Mouse (Mus musculus) olfactory bulb, adult 2 months (tissue): ENCODE measurements around the gene Slc23a2. TPM values are rescaled to one million over a fixed set of nuclear protein-coding genes. Genes with fewer than 3 reads are reported as not detected.

ENCODE experiments used
- H3K27ac ChIP-seq: fragments of 200-500 bp; 2 replicates; pipeline ENCODE4 v1.5.1; 2012; ENCODE audit warnings: low read depth, low read length; ENCODE audit not compliant: insufficient read depth
- H3K4me1 ChIP-seq: fragments of 200-500 bp; 2 replicates; pipeline ENCODE4 v1.6.1; 2012; ENCODE audit warnings: low read length; ENCODE audit not compliant: control insufficient read depth, insufficient read depth
- H3K4me3 ChIP-seq: fragments of 200-500 bp; 2 replicates; pipeline ENCODE4 v1.5.1; 2012; ENCODE audit warnings: mild to moderate bottlenecking, low read depth, low read length, moderate library complexity; ENCODE audit not compliant: insufficient read depth
- CTCF ChIP-seq: fragments of 200-500 bp; IDR thresholded peaks from 2 replicates; pipeline ENCODE4 v1.5.1; 2012; ENCODE audit warnings: low read depth, mild to moderate bottlenecking, low read length, moderate library complexity; ENCODE audit not compliant: insufficient read depth
- POLR2A ChIP-seq: fragments of 200-500 bp; IDR thresholded peaks from 2 replicates; pipeline ENCODE4 v1.6.1; 2012; ENCODE audit warnings: mild to moderate bottlenecking, low read depth, low read length, moderate library complexity; ENCODE audit not compliant: insufficient read depth
- WGBS: fragments of 180-500 bp; shearing (Covaris S2); methylation state at CpG from one replicate; pipeline ENCODE4 v1.1.7; 2018; 5-methylcytosine and 5-hydroxymethylcytosine counted together
- polyA plus RNA-seq: library from polyadenylated mRNA; stranded (reverse); fragments of >200 nt; gene quantifications from 2 replicates; pipeline ENCODE4 v1.2.4, GENCODE M21; 2012; ENCODE audit warnings: low replicate concordance; ENCODE audit not compliant: missing spikeins, insufficient read depth, insufficient read length

Slc23a2 gene
- not detected in 2 replicates for polyA plus RNA-seq

DNA sequence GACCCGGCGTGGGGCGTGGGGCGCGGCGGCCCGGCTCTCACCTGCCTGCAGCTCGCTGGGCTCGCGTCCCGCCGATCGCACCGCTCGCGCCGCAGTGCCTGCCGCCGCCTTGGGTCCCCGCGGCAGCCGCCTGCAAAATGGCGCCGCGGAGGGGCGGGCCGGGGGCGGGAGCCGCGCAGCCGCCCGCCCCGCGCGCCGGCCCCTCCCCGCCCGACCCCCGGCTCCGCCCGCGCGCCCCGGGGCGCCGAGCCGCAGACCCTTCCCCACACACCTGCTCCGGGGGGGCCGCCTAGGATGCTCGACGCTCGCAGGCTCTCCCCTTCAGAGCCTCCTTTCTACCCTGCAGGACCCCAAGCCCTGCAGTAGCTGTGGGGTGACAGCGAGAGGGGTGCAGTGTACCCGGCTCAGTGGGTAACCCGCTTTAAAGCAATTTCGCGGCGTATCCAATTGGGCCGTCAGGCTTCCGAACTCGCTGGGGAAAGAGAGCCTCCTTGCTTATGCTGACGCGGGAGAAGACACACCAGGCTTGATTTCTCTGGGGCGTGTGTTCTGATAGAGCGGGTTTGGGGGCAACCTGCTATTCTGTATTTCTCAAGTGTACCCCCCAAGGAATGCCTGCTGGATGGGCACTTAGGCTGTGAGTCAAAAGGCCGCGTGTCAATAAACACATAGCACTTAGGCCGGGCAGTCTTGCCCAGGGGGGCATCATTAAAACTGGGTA is at the start of gene Slc23a2:
Slc23a2 (minus strand) TSS at position 138 of the 721 bp plus-strand sequence.
- peak within 1 kb of the TSS; percentile 62 for H3K4me3 ChIP-seq
- 8% methylated on average over 52 of the region's 68 CpGs for WGBS
- peaks cover 8% of the 10 kb centered on the region for H3K4me1 ChIP-seq
- peak within 1 kb of the TSS; percentile 95 for H3K27ac ChIP-seq
- no peak for TF ChIP-seq CTCF
- peak; percentile 70 for TF ChIP-seq POLR2A

DNA sequence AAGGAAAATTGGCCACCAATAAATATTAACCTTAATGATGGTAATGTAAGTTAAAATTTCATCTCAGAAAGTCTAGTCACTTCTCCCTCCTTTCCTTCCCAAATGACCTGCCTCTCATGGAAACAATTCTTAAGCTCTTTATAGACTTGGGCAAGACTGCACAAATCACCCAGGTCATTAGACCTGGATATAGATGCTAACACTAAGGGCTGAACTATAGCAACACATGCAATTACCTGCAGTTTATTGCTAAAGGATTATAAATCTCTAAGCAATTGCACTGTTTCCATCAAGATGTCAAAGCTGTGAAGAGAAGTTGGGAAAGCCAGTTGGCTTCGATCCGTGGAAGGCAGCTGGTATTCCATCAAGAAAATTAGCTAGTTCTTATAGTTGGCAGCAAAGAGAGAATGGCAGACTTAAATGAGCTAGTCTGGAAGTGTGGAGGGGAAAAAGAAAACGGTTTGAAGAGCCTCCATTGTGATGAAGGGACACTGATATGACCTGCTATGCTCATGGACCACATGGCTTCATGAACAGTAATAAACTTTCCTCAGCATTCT is 45.8 kb upstream of the Slc23a2 start:
- Histone ChIP-seq H3K4me1 (no peaks in the 10 kb centered on the region), H3K4me3 (no peak overlapping the region), H3K27ac (no peak overlapping the region)
- WGBS = 60% methylated on average over 3 of the region's 3 CpGs
- TF ChIP-seq POLR2A (no peak), CTCF (no peak)

DNA sequence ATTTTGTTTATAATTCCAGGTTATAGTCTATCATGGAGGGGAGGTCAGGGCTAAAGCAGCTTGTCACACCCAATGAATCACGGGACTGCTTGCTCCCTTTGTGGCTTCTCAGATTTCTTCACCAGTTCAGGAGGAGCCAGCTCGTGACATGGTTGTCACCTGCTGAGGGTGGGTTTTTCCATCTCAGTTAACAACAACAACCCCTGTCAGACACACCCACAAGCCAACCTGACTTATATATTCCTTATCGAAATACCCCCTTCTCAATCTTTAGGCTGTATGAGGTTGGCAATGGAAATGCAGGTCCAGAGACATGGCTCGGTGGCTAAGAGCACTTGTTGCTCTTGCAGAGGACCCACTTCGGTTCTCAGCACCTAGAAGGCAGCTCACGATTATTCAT is 39.0 kb upstream of the Slc23a2 start:
- Histone ChIP-seq H3K27ac (no peak overlapping the region), H3K4me3 (no peak overlapping the region), H3K4me1 (no peaks in the 10 kb centered on the region)
- WGBS = 84% methylated on average over 6 of the region's 6 CpGs
- no peak for TF ChIP-seq POLR2A

DNA sequence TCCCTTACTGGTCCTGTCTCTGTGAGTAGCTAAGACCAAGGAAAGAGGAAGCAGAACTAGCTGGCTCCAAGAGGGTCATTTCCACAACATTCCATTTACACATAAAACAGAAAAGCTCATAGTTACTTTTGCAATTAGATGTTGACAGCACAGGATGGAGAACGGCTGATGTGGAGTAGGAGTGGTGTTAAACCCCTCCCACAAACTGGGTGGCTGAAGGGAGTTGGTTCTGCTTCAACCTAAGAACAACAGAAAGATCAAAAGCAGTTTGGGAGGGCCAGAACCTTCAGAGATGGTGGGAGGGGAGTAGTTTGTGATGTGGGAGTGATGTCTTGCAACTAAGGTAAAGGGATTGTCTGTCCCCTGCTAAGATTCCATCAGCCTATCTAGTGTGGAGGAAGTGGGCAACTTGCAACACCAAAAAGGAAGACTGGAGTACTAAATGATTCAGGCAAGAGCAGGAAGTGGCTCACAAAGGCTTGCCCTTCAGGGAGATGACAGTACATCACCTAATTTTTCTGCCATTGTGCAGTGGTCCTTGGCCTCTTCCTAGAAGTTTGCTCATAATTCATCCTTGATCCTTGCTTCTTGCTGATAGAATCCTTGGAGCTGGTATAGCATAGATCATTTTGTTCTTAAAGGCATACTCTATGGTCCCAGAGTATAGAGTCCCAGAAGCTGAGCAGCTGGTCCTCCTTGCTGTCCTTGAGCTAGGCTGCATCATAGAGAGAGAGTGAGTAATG is 35.7 kb upstream of the Slc23a2 start:
- Histone ChIP-seq H3K4me3 (no peak overlapping the region), H3K4me1 (no peaks in the 10 kb centered on the region), H3K27ac (no peak overlapping the region)
- no peak for TF ChIP-seq POLR2A
- no peak for TF ChIP-seq CTCF
- WGBS = 80% methylated on average over 1 of the region's 1 CpGs

DNA sequence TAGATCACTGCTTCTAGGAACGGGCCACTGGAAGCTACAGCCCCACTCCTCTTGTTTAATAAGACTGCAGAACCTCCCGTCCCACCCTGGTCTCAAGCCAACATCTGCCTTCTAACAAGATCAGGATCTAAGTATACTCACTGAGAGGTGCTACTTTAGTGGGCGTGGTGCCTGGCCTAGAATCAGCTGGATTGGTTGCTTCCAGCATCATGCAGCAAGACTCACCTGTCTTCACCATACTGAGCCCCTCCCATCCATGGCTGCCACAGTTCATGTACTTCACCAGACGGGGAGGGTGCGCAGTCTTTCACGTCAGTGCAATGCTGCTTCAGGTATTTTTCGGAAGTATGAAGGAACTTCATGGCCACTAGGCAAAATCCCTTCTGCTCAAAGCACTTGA is 34.5 kb upstream of the Slc23a2 start:
- 91% methylated on average over 7 of the region's 7 CpGs for WGBS
- Histone ChIP-seq H3K27ac (no peak overlapping the region), H3K4me3 (no peak overlapping the region), H3K4me1 (no peaks in the 10 kb centered on the region)
- TF ChIP-seq POLR2A (no peak), CTCF (no peak)

DNA sequence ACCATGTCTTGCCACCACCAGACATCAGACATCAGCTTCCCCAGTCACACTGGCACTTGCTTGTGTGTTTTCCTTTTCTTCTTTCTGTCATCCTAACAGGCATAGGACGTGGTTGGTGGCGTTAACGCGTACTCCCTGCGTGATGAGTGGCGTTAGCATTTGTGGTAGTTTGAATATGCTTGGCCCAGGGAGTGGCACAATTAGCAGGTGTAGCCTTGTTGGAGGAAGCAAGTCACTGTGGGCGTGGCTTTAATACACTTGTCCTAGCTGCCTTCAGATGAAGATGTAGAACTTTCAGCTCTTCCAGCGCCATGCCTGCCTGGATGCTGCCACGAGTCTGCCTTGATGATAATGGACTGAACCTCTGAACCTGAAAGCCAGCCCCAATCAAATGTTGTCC is 32.5 kb upstream of the Slc23a2 start:
- H3K4me1 ChIP-seq = no peaks in the 10 kb centered on the region
- H3K4me3 ChIP-seq = no peak overlapping the region
- H3K27ac ChIP-seq = no peak overlapping the region
- no peak for TF ChIP-seq POLR2A
- TF ChIP-seq CTCF = no peak
- 94% methylated on average over 9 of the region's 9 CpGs for WGBS

DNA sequence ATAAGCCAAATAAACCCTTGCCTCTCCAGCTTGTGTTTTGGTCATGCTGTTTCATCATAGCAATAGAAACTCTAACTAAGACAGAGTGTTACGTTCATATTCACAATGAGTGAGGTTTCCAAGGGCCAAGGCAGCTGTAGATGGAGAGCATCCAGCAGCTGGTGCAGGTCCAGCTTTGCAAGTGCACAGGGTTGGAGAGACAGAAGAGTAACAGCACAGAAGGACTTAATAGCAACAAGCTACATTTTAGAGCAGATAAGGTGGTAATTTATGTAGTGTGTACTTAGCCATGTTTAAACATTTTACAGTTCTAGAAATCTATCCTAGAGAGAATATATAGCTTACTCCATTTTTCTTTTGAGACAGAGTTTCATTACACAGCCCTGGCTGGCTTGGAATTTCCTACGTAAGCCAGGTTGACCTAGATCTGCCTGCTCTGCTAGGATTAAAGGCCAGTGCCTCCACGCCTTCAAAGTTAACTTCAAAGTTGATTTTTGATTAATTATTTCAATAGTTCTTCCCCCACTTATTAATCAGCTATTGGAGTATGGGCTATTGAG is 31.5 kb upstream of the Slc23a2 start:
- H3K4me3 ChIP-seq = no peak overlapping the region
- no peak overlapping the region for H3K27ac ChIP-seq
- 54% methylated on average over 3 of the region's 3 CpGs for WGBS
- TF ChIP-seq CTCF (no peak), POLR2A (no peak)
- H3K4me1 ChIP-seq = no peaks in the 10 kb centered on the region

DNA sequence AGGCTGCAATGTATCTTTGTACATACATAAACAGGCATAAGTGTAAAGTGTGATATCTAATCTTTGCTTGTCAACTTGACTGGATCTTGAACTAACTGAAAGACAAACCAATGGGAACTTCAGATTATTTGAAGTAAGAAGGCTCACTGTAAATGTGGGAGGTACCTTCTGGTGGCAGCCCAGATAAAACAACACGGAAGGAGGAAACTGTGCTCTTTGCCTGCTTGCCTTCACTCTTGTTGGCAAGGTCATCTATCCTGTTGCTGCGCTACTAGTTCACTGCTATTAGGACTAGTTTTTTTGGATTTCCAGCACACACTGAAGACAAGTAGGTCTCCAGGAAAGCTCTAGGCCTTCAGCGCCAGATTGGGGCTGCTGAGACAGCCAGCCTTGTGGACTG is 29.1 kb upstream of the Slc23a2 start:
- H3K4me3 ChIP-seq = no peak overlapping the region
- 92% methylated on average over 3 of the region's 3 CpGs for WGBS
- H3K4me1 ChIP-seq = no peaks in the 10 kb centered on the region
- TF ChIP-seq POLR2A (no peak), CTCF (no peak)
- no peak overlapping the region for H3K27ac ChIP-seq

DNA sequence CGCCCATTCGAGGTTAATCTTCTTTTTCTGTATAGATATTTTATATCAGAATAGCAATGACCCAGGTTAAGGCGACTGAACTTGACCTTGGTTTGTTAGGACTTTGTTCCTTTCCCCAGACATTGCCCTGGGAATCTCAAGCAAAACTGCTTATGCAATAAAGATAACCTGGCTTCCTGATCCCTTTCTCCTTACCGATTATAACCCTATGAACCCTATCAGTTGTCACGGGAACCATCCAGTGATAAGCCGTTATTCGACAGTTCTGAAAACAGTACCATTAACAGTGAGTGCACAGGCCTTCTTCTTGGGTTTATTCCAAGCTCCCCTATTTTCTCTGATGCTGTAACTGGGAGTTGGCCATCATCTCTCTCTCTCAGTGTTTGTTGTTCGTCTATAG is 27.0 kb upstream of the Slc23a2 start:
- TF ChIP-seq CTCF (no peak), POLR2A (no peak)
- Histone ChIP-seq H3K4me1 (no peaks in the 10 kb centered on the region), H3K27ac (no peak overlapping the region), H3K4me3 (no peak overlapping the region)
- WGBS = 83% methylated on average over 8 of the region's 8 CpGs

DNA sequence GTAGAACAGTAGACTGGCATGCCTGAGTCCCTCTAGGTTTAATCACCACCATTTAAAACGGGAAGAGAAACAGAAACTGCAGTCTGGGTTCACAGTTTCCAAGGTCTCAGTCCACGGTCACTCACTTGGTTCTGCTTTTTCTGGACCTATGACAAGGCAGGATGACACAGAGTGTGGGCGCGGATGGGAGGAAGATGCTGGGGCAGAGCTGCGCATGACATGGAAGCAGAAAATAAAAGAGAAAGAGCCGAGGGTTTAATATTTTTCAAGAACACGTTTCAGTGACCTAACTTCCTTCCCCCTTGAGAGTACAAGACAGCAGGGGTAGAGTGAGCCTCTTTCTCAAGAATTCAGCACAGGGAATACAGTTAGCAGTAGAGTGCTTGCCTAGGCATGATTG is 24.2 kb upstream of the Slc23a2 start:
- Histone ChIP-seq H3K27ac (no peak overlapping the region), H3K4me3 (no peak overlapping the region)
- 88% methylated on average over 7 of the region's 7 CpGs for WGBS

More for the DNA sequence above, 24.2 kb upstream of the Slc23a2 start:
- TF ChIP-seq POLR2A = no peak
- TF ChIP-seq CTCF = no peak
- H3K4me1 ChIP-seq = no peaks in the 10 kb centered on the region
